Mouse (Mus musculus) thymus, postnatal 4 days (tissue): ENCODE measurements at regions not wholly inside any gene's neighbourhood (a gene's known extent, or its start where the extent isn't known, plus 50 kb on each side); places are given as distances from the start of the nearest gene placed in this dataset.
"Not testable (repeated sequence)": the region's sequence is repeated elsewhere in the genome, so short reads cannot be mapped to it uniquely, and the experiment has no call there.

Experiments used
- DNase-seq: peaks from one replicate; pipeline ENCODE4 v3.0.0; 2021

DNA sequence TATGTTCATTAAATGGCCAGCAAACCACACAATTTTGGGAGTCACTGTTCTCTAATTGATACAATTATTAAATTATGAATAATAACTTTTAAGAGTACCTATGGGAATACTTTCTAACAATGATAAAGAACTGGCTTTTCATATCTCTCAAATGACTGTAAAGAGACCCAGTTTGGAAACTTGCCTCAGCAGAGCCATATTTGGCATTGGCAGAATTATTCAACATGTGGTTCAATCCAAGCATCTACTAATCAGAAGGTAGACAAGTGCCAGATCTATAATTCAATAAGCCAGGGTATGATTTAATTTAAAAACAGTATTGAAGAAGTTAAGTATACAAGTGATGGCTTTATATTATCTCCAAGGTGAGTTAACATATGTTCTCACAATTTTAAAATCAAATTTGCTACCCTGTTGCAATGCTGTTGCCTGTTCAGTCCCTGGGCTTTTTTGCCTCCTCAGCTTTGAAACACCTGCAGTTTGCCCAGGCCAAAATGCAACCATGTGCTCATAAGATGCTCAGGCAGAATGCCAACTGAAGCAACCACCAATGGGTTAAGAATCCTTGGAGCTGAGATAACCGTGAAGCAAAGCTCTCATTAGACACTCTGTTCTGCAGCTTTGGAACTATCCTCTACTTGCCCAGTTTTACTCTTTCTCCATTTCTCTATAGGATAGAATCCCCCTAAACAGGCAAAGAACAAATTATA, 897.2 kb downstream of the Ets1 start:
- DNase-seq, result no peak

GRCm38 (mm10) chr9:33543301-33543700, 907.3 kb downstream of the Ets1 start:
- no peak for DNase-seq

DNA sequence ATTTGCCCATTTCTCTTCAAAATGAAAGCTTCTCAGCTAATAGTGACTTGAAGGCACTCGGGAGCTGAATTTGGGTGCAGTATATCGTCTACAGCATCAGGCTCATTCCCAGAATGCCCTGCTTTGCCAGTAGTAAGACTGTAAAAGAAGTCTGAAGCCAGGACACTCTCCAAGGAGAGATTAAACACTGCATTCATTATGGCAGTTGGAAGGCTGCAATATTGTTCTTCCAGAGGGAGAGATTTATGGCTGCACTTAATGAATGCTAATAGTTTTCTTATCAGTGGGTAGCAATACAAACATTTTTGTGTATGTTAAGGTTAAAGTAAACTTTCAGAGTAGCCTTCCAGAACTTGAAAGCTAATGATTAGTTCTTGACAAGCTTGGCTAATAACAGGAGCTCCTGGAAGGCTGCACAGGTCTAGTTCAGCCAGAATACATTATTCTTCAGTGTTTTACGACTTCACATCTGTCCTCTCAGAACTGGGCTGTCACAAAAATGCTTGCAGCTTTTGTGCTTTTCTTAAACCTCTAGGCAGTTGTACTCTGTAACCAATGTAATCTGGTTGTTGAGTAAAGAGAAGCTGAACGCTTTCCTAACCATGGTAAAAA, 910.2 kb downstream of the Ets1 start:
- no peak for DNase-seq

GRCm38 (mm10) chr9:33549395-33549794, 913.4 kb downstream of the Ets1 start:
- no peak for DNase-seq

DNA sequence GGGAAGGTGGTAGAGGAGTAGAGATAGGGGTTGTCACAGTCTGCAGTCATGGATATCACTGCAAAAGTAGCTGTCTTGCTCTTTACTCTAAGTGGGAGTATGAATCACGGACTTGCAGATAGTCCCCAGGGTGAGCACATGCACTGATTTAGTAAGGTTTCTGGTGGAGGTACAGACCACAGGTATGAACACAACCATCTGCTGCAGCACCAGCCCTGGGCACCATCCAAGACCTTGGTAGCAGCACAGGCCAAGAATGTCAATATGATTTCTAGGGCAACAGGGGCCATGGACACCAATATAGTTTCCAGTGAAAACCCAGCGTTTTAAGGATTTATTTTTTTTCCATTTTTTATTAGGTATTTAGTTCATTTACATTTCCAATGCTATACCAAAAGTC, 913.7 kb upstream of the Kirrel3 start:
- no peak for DNase-seq

- DNase-seq, result no peak
Observed at GRCm38 (mm10) chr9:33611511-33611910, 874.2 kb upstream of the Kirrel3 start.

DNA sequence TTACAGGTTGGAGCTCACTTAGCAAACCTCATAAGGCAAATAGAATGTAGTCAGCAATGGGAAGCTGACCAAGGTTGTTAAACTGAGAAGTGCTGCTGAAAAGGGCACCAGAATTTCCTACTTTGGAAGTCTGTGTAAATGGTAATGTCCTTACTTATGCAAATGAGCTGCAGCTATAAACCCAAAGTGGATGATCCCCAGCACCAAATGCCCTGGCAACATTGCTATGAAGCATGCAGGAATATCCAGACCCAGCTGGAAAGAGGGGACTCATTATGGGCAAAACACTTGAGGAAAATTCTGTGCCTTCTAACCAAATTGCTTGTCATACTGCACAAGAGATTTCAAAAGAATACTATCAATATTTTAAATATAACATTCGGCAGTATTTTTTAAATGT, 861.3 kb upstream of the Kirrel3 start:
- DNase-seq, result no peak

DNA sequence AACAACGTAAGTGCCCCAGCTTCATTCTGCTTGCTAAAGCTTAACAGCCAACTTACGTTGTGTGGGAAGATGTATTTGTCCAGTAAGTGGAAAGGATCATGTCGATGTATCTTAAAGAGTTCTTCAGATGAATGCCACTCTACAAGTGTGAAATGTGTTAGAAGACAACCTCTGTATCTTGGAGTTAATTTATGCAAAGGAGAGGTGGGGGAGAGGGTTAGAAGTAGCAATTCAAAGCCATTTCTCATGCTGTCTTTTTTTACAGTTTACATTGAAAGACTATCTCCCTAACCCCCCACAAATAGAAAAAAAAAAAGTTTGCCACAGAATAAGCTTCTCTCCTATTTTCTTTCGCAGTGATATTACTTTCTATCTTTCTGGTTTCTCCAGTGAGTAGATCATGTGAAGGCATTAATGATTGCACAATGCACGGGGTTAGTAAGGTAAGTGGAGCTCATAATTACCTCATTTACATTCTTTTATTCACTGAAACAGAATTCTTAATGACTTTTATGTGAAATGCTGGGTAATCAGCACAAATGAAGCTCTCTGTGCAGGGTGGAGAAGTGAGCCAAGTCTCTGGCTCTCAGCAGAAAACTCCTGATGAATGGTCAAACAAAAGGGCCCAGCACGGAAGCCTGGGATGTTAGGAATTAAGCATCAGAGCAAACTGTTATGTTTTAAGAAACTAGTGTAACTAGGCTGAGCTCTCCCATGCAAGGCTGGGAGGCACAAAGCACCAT, 855.8 kb upstream of the Kirrel3 start:
- no peak for DNase-seq

DNA sequence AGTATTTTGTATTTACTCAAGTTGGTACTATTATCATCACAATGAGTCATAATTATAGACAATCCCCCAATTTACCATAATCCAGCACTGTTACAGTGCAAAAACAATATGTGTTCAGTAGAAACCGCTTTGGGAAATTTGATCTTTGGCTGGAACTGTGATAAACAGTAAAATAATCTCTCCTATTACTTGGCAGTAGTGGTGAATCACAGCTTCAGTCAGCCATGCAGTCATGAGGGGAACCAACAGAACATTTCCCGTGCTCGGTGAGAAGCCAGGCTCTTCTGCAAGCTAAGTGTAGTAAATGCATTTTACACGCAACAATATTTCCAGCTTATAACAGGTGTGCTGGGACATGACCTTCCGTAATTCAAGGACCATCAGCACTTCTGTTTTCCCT, 822.7 kb upstream of the Kirrel3 start:
- DNase-seq, result no peak

DNA sequence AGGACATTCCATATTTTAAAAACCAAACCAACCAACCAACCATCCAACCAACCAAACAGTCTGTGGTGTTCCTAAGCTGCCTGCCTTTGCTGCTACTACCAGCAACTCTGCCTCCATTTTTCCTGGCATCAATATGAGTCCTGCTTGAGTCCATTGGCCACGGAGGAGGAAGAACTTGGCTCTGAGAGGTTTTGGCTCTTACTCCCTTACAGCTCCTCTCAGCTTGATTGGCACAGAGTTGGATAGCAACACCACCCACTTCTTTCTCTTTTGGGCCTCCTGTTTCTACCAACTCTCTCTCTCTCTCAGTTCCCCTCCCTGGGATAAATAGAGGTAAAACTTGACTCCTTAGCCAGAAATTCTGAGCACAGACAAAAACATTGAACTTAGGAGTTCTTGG, 804.6 kb upstream of the Kirrel3 start:
- no peak for DNase-seq

DNA sequence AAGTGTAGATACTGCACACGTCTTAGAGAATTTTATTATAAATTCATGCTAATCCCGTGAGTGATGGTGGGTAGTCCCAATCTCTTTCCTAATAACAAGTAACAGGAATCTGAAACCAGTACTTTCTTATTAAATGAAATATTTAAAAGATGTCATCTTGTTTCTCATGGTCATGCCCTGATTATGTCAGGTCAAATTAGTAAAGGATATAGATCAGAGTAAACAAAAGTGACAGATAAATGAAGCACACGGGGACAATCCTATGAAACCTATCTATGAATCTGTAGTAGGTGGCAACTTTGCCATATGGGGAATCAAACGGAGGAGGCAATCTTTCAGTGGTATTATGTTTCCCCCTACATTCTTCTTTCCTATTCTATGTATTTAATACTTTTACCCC, 794.0 kb upstream of the Kirrel3 start:
- no peak for DNase-seq

- no peak for DNase-seq
Observed at GRCm38 (mm10) chr9:33717614-33718013, 768.1 kb upstream of the Kirrel3 start.

GRCm38 (mm10) chr9:33724811-33725210, 760.9 kb upstream of the Kirrel3 start:
- DNase-seq, result no peak

DNA sequence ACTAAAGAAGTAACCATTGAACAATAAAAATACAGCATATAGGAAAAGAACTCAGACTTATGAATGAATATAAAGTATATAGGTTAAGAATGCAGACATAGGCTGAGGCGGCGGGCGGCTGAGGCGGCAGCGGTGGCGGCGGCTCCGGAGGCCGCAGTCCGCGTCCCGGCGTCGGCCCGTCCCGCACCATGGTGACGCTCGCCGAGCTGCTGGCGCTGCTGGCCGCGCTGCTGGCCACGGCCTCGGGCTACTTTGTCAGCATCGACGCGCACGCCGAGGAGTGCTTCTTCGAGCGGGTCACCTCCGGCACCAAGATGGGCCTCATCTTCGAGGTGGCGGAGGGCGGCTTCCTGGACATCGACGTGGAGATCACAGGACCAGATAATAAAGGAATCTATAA, 757.6 kb upstream of the Kirrel3 start:
- not testable (repeated sequence) for DNase-seq

- no peak for DNase-seq
Observed at GRCm38 (mm10) chr9:33760701-33761100, 725.0 kb upstream of the Kirrel3 start.

DNA sequence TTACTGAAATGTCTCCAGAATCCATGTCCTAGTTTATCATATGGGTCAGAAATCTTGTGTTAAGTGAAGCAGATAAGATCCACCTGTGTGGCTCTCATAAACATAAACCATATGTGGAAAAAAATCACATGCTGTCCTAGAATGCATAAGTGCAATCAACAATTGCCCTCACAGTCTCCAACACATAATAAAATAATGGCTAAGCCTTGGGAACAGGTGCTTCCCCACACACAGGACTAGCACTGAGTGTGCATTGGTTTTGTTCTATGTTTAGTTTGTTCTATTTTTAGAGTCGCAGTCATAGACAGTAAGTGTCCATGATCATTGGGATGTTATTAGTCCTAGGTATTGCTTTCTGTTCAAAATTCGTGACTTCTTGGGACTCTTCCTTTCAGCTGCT, 719.5 kb upstream of the Kirrel3 start:
- DNase-seq, result no peak

DNA sequence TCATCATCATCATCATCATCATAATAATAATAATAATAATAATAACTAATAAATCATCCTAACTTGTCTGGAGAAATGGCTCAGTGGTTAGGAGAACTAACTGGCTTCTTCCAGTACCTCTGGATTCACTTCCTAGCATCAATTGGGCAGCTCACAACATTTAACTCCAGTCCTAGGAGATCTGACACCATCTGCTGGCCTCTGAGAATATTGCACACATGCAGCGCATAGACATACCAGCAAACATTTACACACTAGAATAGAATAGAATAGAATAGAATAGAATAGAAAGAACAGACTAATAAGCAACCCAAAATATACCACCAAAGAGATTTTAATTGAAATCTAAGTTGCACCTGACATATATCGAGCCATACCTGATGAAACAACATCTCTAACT, 715.9 kb upstream of the Kirrel3 start:
- no peak for DNase-seq

- no peak for DNase-seq
Observed at GRCm38 (mm10) chr9:33774178-33774577, 711.5 kb upstream of the Kirrel3 start.

GRCm38 (mm10) chr9:33790617-33791016, 695.1 kb upstream of the Kirrel3 start:
- DNase-seq, result no peak

DNA sequence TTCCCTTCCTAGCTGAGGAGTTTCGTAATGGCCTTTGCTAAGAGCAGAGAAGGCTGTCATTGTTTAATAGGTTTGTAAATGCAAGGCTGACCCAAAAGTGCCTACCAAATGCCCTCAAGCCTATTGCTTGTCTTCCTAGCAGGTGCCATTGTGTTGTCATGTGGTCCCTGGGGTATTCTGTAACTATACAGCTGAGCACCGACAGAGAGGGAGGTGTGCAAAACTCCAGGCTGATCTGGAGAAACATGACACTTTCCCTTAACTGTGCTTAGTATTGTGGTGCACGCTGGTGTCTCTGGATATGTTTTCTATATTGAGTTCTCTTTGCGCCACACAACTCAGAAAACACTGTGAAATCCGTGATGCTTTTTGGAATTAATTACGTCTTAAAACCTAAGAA, 685.4 kb upstream of the Kirrel3 start:
- no peak for DNase-seq

DNA sequence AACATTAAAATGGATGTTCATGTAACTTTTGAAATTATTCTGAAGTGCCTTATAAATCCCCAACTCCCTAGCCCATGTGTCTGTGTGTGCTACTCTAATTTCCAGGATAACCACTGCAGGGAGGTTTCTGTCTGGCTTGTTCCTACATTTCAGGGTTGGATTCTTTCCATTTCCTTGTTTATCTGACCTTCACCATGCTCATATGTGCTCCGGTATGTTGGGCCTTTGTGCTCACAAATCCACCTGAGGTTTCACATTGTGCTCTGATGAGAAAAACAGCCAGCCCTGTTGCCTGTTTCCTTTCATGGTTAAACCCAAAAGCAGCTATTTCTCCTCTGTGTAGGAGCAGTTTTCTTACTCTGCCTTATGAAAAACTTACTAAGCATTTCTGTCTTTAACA, 684.9 kb upstream of the Kirrel3 start:
- no peak for DNase-seq

DNA sequence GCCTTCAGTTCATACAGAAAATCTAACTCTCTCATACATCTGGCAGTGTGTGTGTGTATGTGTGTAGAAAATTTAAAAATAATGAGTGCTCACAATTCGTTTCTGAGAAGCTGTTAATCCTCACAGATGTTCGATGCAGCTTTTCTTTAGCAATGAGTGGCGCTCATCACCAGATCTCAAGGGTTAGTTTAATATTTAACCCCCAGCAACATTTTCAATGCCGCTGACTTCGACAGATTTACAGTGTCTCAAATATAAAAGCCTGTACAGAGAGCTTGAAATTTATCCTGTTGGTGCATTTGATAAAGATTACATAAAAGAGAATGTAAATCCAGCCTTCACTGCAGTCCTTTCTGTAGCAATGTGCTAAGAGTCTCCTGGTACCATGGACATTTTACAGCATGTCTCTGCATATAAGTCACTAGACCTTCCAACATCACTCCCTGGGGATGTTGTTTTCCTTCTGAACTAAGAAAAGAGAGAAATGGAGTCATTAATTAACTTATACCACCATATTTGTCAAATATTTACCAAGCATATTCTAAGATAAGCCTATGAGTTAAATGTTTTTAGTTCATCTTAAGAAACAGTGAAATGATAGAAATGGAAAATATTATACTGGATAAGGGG, 670.8 kb upstream of the Kirrel3 start:
- DNase-seq, result no peak

DNA sequence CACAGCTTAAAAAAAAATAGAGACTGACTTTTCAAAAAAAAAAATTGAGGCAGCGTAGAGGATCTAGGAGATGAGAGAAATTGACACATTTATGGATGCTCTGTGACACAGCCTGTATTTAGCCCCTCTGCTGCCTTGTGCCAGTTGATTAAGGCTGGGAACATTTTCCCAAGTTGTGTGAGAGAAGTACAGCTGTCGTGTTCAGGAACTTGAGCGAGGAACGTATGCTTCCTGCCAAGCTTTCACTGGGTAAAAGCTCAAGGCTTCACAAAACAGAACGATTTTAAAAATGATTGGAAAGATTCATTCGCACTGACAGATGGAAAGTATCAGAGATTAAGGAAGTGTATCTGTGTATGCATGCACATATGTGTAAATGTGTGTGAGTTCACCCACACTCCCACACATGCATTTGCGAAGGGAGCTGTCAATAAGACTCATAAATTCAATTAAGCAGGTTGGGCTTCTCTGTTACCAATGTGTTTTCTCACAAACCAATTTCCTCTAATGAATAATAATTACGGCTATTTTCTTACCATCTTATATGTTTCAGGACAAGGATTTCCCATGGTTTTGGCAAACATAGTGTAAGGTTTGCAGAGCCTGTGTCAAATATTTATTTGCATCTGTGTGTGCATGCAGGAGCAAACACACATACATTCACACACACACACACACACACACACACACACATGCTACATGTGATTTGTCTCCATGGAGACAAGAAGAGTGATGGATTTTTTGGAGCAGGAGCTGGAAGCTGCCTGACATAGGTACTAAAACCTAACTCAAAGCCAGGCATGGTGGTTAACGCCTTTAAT, 662.9 kb upstream of the Kirrel3 start:
- no peak for DNase-seq
